Mouse (Mus musculus) retina, postnatal 7 days (tissue): Measurements from ENCODE around the gene Natd1.
"Not testable (repeated sequence)": the region's sequence is repeated elsewhere in the genome, so short reads cannot be mapped to it uniquely, and the experiment has no call there.

Source experiments
- DNase-seq: peaks from one replicate; pipeline ENCODE4 v3.0.0-alpha.2; 2012; ENCODE audit warnings: low read depth, low spot score

The Natd1 gene

GRCm38 (mm10) chr11:60889861-60890260 is 24.7 kb downstream of the Natd1 start:
- DNase-seq = no peak

GRCm38 (mm10) chr11:60886986-60887385 is 27.6 kb downstream of the Natd1 start:
- DNase-seq = not testable (repeated sequence)

GRCm38 (mm10) chr11:60882386-60882785 is 32.2 kb downstream of the Natd1 start:
- no peak for DNase-seq

GRCm38 (mm10) chr11:60880559-60880958 is 34.0 kb downstream of the Natd1 start:
- no peak for DNase-seq

GRCm38 (mm10) chr11:60879423-60879822 is 35.1 kb downstream of the Natd1 start:
- DNase-seq = peak; percentile 36

- DNase-seq = peak; percentile 94
These were observed 35.8 kb downstream of the Natd1 start, which contains the start of gene Tmem11 for GRCm38 (mm10) chr11:60878675-60879294. Gene Tmem11, minus strand, starts transcription at chr11:60879272.

GRCm38 (mm10) chr11:60878056-60878612 is 36.4 kb downstream of the Natd1 start:
- DNase-seq = no peak

- DNase-seq = no peak
These were observed 41.4 kb downstream of the Natd1 start for GRCm38 (mm10) chr11:60873101-60873500.

- no peak for DNase-seq
These were observed 43.1 kb downstream of the Natd1 start for GRCm38 (mm10) chr11:60871409-60871808.

- not testable (repeated sequence) for DNase-seq
These were observed 45.1 kb downstream of the Natd1 start for GRCm38 (mm10) chr11:60869471-60869870.

- DNase-seq = no peak
These were observed 46.6 kb downstream of the Natd1 start for GRCm38 (mm10) chr11:60867904-60868303.

- no peak for DNase-seq
These were observed 47.1 kb downstream of the Natd1 start for GRCm38 (mm10) chr11:60867456-60867855.

- no peak for DNase-seq
These were observed 48.5 kb downstream of the Natd1 start for GRCm38 (mm10) chr11:60866021-60866420.

- DNase-seq = no peak
These were observed 49.6 kb downstream of the Natd1 start for GRCm38 (mm10) chr11:60864916-60865315.

- no peak for DNase-seq
These were observed 50.4 kb downstream of the Natd1 start for GRCm38 (mm10) chr11:60864166-60864565.

- DNase-seq = no peak
These were observed 51.4 kb downstream of the Natd1 start for GRCm38 (mm10) chr11:60863196-60863595.

GRCm38 (mm10) chr11:60861993-60862392 is 52.6 kb downstream of the Natd1 start:
- DNase-seq = no peak

- no peak for DNase-seq
These were observed 58.0 kb downstream of the Natd1 start for GRCm38 (mm10) chr11:60856587-60856986.
